10 mouse cellular contexts compared by ENCODE assay signal in genomic region chr6:142514912-142515311, GRCm38 (mm10). TPM values are rescaled to one million over a fixed set of nuclear protein-coding genes. Genes with fewer than 3 reads are reported as not detected.
DNase-seq lines count a peak whose midpoint lies in the region; ATAC-seq and TF ChIP-seq lines count a peak whose summit lies in the region.
"Had no signal": no experiment of that assay in that cellular context is flagged by ENCODE, and none has a peak within 500 bp of the region (broad histone marks: within the 10 kb centered on the region; RNA-seq: fewer than 3 reads in every experiment).

No protein-coding gene starts in this region.

- H3K4me3 ChIP-seq in hindbrain, postnatal 0 days (ENCODE audit: low read length): no peak overlapping the region
- H3K4me3 ChIP-seq in hindbrain, embryonic 12.5 days: no peak overlapping the region
- no peak overlapping the region for H3K4me3 ChIP-seq in liver, embryonic 14.5 days (ENCODE audit: insufficient read depth in 1 of 2, low read depth in 2 of 2, low read length in 2 of 2)
- H3K4me3 ChIP-seq: heart, embryonic 15.5 days; myocyte had no signal

- 9% methylated on average over 10 of the region's 10 CpGs for WGBS in hindbrain, postnatal 0 days
- 5% methylated on average over 10 of the region's 10 CpGs for WGBS in hindbrain, embryonic 12.5 days
- WGBS in liver, embryonic 14.5 days (ENCODE audit: insufficient replicate concordance): 2% methylated on average over 10 of the region's 10 CpGs

- DNase-seq in hindbrain, postnatal 0 days (ENCODE audit: low spot score): peak; percentile 61
- DNase-seq in R1 (ENCODE audit: low read depth, low spot score): peak; percentile 72
- peak; percentile 73 for DNase-seq in cerebellum, postnatal 10 days
- DNase-seq in induced T-regulatory cell, adult 2 months (ENCODE audit: low read depth): peak; percentile 35
- DNase-seq in liver, embryonic 14.5 days (ENCODE audit: low read depth in 3 of 3, low spot score in 3 of 3): no peak
- DNase-seq in thymus, adult 18-20 months: peak; percentile 23 to 26
- no peak for DNase-seq in B cell, adult 2 months

- no peak for ATAC-seq in hindbrain, postnatal 0 days
- no peak for ATAC-seq in hindbrain, embryonic 12.5 days (ENCODE audit: low FRiP score)
- ATAC-seq in liver, embryonic 14.5 days (ENCODE audit: insufficient read depth): no peak

- H3K4me1 ChIP-seq in hindbrain, postnatal 0 days (ENCODE audit: insufficient read depth, low read length): no peaks in the 10 kb centered on the region
- no peaks in the 10 kb centered on the region for H3K4me1 ChIP-seq in hindbrain, embryonic 12.5 days
- no peaks in the 10 kb centered on the region for H3K4me1 ChIP-seq in liver, embryonic 14.5 days (replicated peaks; ENCODE audit: control insufficient read depth in 2 of 2, insufficient read depth in 2 of 2, low read length in 1 of 2)

- TF ChIP-seq CTCF in hindbrain, postnatal 0 days (IDR thresholded peaks at IDR 0.05; ENCODE audit: low read depth): peak; percentile 59
- peak; percentile 42 for TF ChIP-seq CTCF in liver, embryonic 14.5 days (IDR thresholded peaks at IDR 0.05; ENCODE audit: low read depth)

- no peak overlapping the region for H3K9ac ChIP-seq in hindbrain, postnatal 0 days (replicated peaks; ENCODE audit: low read length)
- H3K9ac ChIP-seq in hindbrain, embryonic 12.5 days: no peak overlapping the region
- H3K9ac ChIP-seq in liver, embryonic 14.5 days (replicated peaks): no peak overlapping the region
- H3K9ac ChIP-seq: heart, embryonic 15.5 days had no signal

- 0 out of 2 replicates have a peak, but pooled peaks cover 4% of the 10 kb centered on the region for H3K27me3 ChIP-seq in hindbrain, postnatal 0 days (ENCODE audit: insufficient read depth, low read length)
- peaks cover 4% of the 10 kb centered on the region for H3K27me3 ChIP-seq in hindbrain, embryonic 12.5 days
- H3K27me3 ChIP-seq in liver, embryonic 14.5 days (ENCODE audit: control insufficient read depth, insufficient read depth, low read length): no peaks in the 10 kb centered on the region

- H3K27ac ChIP-seq in hindbrain, postnatal 0 days: no peak overlapping the region
- no peak overlapping the region for H3K27ac ChIP-seq in hindbrain, embryonic 12.5 days
- H3K27ac ChIP-seq in liver, embryonic 14.5 days: no peak overlapping the region
- H3K27ac ChIP-seq: heart, embryonic 15.5 days had no signal

- H3K36me3 ChIP-seq in hindbrain, postnatal 0 days (ENCODE audit: insufficient read depth, low read length): no peaks in the 10 kb centered on the region
- no peaks in the 10 kb centered on the region for H3K36me3 ChIP-seq in hindbrain, embryonic 12.5 days
- H3K36me3 ChIP-seq in liver, embryonic 14.5 days (replicated peaks; ENCODE audit: control insufficient read depth, insufficient read depth, low read depth): no peaks in the 10 kb centered on the region
- H3K36me3 ChIP-seq: heart, embryonic 15.5 days had no signal

- no peaks in the 10 kb centered on the region for H3K9me3 ChIP-seq in hindbrain, postnatal 0 days (ENCODE audit: low read length)
- no peaks in the 10 kb centered on the region for H3K9me3 ChIP-seq in hindbrain, embryonic 12.5 days (replicated peaks)
- no peaks in the 10 kb centered on the region for H3K9me3 ChIP-seq in liver, embryonic 14.5 days (ENCODE audit: control insufficient read depth, low read length)
- H3K9me3 ChIP-seq: heart, embryonic 15.5 days had no signal

- H3K4me2 ChIP-seq in hindbrain, postnatal 0 days (ENCODE audit: low read depth, low read length): no peak overlapping the region
- H3K4me2 ChIP-seq in hindbrain, embryonic 12.5 days (replicated peaks): no peak overlapping the region
- no peak overlapping the region for H3K4me2 ChIP-seq in liver, embryonic 14.5 days (ENCODE audit: low read depth)
- H3K4me2 ChIP-seq: heart, embryonic 15.5 days had no signal

- no peak for TF ChIP-seq EP300 in liver, embryonic 14.5 days (IDR thresholded peaks at IDR 0.05; ENCODE audit: low read depth)

RNA-seq across cellular contexts. Expression of gene Ldhb, which starts 7.2 kb away (rescaled TPM):
- 201 and 230 TPM in 2 replicates for total RNA-seq in hindbrain, postnatal 0 days (2014; rRNA removed)
- polyA plus RNA-seq in hindbrain, postnatal 0 days (2015; fragmentation: Nextera tagmentation; extraction: Ambion mirVana): 663 and 664 TPM in 2 replicates
- 385 and 413 TPM in 2 replicates for polyA plus RNA-seq in hindbrain, embryonic 12.5 days (2016; fragmentation: Nextera tagmentation; extraction: Ambion mirVana)
- 13.7 and 16.0 TPM in 2 replicates for polyA plus RNA-seq in liver, embryonic 14.5 days (2012; rRNA removed)
- polyA plus RNA-seq in liver, embryonic 14.5 days (2014; fragmentation: Nextera tagmentation; extraction: Ambion mirVana): 20.8 and 22.3 TPM in 2 replicates

RNA-seq across cellular contexts. Expression of gene Gys2, which starts 42.0 kb away (rescaled TPM):
- 0.10 and 0.18 TPM in 2 replicates for total RNA-seq in hindbrain, postnatal 0 days (2014; rRNA removed)
- polyA plus RNA-seq in hindbrain, postnatal 0 days (2015; fragmentation: Nextera tagmentation; extraction: Ambion mirVana): 0.38 TPM in 1 of 2 replicates, not detected in the other
- 0.50 TPM in 1 of 2 replicates, not detected in the other for polyA plus RNA-seq in hindbrain, embryonic 12.5 days (2016; fragmentation: Nextera tagmentation; extraction: Ambion mirVana)
- 20.9 and 22.4 TPM in 2 replicates for polyA plus RNA-seq in liver, embryonic 14.5 days (2012; rRNA removed)
- 38.8 and 43.6 TPM in 2 replicates for polyA plus RNA-seq in liver, embryonic 14.5 days (2014; fragmentation: Nextera tagmentation; extraction: Ambion mirVana)
- polyA plus RNA-seq: heart, embryonic 15.5 days; myocyte had no signal

RNA-seq across cellular contexts. Expression of gene Kcnj8, which starts 56.5 kb away (rescaled TPM):
- 10.1 and 13.7 TPM in 2 replicates for total RNA-seq in hindbrain, postnatal 0 days (2014; rRNA removed)
- 7.7 and 8.8 TPM in 2 replicates for polyA plus RNA-seq in hindbrain, postnatal 0 days (2015; fragmentation: Nextera tagmentation; extraction: Ambion mirVana)
- polyA plus RNA-seq in hindbrain, embryonic 12.5 days (2016; fragmentation: Nextera tagmentation; extraction: Ambion mirVana): 4.3 and 4.9 TPM in 2 replicates
- 0.87 and 0.89 TPM in 2 replicates for polyA plus RNA-seq in liver, embryonic 14.5 days (2012; rRNA removed)
- 1.6 TPM in 2 replicates for polyA plus RNA-seq in liver, embryonic 14.5 days (2014; fragmentation: Nextera tagmentation; extraction: Ambion mirVana)

Comparison
In these comparisons a context has a peak if more than half of its experiments do, and no peak if none do; other contexts are left out.
1. DNase-seq: peak in hindbrain, postnatal 0 days (single experiment), R1 (single experiment), cerebellum, postnatal 10 days (2 of 2), induced T-regulatory cell, adult 2 months (single experiment) and thymus, adult 18-20 months (2 of 2); none in liver, embryonic 14.5 days (0 of 3) and B cell, adult 2 months (0 of 2).
2. RNA of gene Ldhb, which starts 7.2 kb away (polyA plus RNA-seq): 663 to 664 TPM in hindbrain, postnatal 0 days and 385 to 413 TPM in hindbrain, embryonic 12.5 days; 13.7 to 22.3 TPM in liver, embryonic 14.5 days; every median in the first group is over 10 times any median in the second.
3. RNA of gene Gys2, which starts 42.0 kb away (polyA plus RNA-seq): 20.9 to 43.6 TPM in liver, embryonic 14.5 days; 0.38 TPM in hindbrain, postnatal 0 days and 0.50 TPM in hindbrain, embryonic 12.5 days; every median in the first group is over 10 times any median in the second.